Mouse (Mus musculus) intestine, embryonic 14.5 days (tissue): ENCODE data around the gene Rtn3. TPM values are rescaled to one million over a fixed set of nuclear protein-coding genes. Genes with fewer than 3 reads are reported as not detected.

Experiments
- ATAC-seq: fragments of 200-750 bp; cut with Nextera tagmentation; replicated peaks from 2 replicates; pipeline ENCODE4 v1.8.0; 2017; ENCODE audit warnings: low read depth, moderate number of reproducible peaks, moderate TSS enrichment, moderate library complexity; ENCODE audit not compliant: low FRiP score, low TSS enrichment
- DNase-seq: peaks from one replicate; pipeline ENCODE4 v3.0.0-alpha.2; 2018; ENCODE audit warnings: low spot score
- H3K27ac ChIP-seq: fragments of 300-500 bp; sonication (generic); 2 replicates; pipeline ENCODE4 v1.5.1; 2014; ENCODE audit warnings: low read depth, mild to moderate bottlenecking, control low read depth
- H3K27me3 ChIP-seq: fragments of 300-500 bp; sonication (generic); replicated peaks from 2 replicates; pipeline ENCODE4 v1.6.1; 2014; ENCODE audit warnings: low read length, control low read depth; ENCODE audit not compliant: control insufficient read depth, insufficient read depth
- H3K36me3 ChIP-seq: fragments of 300-500 bp; sonication (generic); 2 replicates; pipeline ENCODE4 v1.6.1; 2014; ENCODE audit warnings: low read length, control low read depth; ENCODE audit not compliant: control insufficient read depth, insufficient read depth
- H3K4me1 ChIP-seq: fragments of 300-500 bp; sonication (generic); replicated peaks from 2 replicates; pipeline ENCODE4 v1.6.1; 2014; ENCODE audit warnings: low read length, control low read depth, mixed read lengths; ENCODE audit not compliant: control insufficient read depth, insufficient read depth
- H3K4me2 ChIP-seq: fragments of 300-500 bp; sonication (generic); 2 replicates; pipeline ENCODE4 v1.6.1; 2014; ENCODE audit warnings: low read length
- H3K4me3 ChIP-seq: fragments of 300-500 bp; sonication (generic); 2 replicates; pipeline ENCODE4 v1.5.1; 2014; ENCODE audit warnings: low read depth, low read length, control low read depth, mixed read lengths
- H3K9ac ChIP-seq: fragments of 300-500 bp; sonication (generic); 2 replicates; pipeline ENCODE4 v1.6.1; 2014; ENCODE audit warnings: mild to moderate bottlenecking, low read length
- H3K9me3 ChIP-seq: fragments of 300-500 bp; sonication (generic); 2 replicates; pipeline ENCODE4 v1.6.1; 2016; ENCODE audit warnings: low read length, control low read depth; ENCODE audit not compliant: control insufficient read depth
- WGBS: fragments of 180-500 bp; shearing (Covaris S2); extraction: QIAGEN DNeasy Blood & Tissue Kit; methylation state at CpG from one replicate; pipeline ENCODE4 v1.1.7; 2014; 5-methylcytosine and 5-hydroxymethylcytosine counted together
- polyA plus RNA-seq: library from polyadenylated mRNA; unstranded; fragments of >200 nt; fragmentation: Nextera tagmentation; extraction: Ambion mirVana; gene quantifications from 2 replicates; pipeline ENCODE4 v1.2.1, GENCODE M21; 2014

Rtn3 gene
- polyA plus RNA-seq, 1 experiment from 2014 or later, result 123 TPM

DNA sequence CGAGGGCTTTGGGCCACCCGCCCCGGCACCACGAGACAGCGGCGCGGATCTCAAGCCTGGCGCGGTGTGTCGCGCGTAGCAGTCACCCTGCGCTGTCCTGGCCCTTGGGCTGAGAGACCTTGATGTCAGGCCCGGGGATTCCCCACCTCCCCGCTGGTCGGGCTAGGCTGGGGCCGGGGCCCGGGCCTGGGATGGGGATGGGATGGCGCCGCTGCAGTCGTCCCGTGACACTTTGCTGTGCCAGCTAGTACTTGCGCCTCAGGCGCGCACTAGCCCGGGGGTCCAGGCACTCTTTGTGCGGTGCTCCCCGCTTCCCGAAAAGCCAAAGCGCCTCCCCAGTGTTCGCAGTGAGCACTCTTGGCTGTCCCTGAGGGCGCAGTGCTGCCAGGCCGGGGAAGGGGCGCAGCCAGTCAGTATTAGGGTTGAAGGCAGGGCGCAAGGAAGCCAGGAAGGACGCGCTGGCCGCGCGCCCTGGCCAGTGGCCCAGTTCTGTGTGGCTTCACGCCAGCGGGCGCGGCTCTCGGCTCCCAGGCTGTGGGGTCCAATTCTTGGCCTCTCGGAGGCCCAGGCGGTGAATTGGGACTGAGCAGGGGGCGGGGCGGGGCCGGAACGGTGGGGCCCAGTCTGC is 59.9 kb downstream of the Rtn3 start:
- H3K9ac ChIP-seq, result 0 out of 2 replicates have a peak overlapping the region, but pooled peaks have one; percentile 5

DNA sequence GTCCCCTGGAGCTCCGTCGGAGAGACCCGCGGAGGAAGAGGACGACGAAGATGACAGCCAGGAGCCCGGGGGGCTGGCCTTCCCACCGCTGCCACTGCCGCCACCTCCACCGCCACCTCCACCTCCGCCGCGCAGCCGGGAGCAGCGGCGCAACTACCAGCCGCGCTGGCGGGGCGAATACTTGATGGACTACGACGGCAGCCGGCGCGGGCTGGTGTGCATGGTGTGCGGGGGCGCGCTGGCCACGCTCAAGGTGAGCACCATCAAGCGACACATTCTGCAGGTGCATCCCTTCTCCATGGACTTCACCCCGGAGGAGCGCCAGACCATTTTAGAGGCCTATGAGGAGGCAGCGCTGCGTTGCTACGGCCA is 60.4 kb downstream of the Rtn3 start:
- ATAC-seq, result no peak
- H3K9ac ChIP-seq, result peak overlapping the region; percentile 3; the same call in 1 of the 2 replicates
- 29% methylated on average over 35 of the region's 35 CpGs for WGBS
- peaks cover 74% of the 10 kb centered on the region for H3K36me3 ChIP-seq
- H3K4me3 ChIP-seq, result peak overlapping the region; percentile 13; the same call in 1 of the 2 replicates
- peak overlapping the region; percentile 36 for H3K4me2 ChIP-seq
- no peaks in the 10 kb centered on the region for H3K9me3 ChIP-seq
- H3K27me3 ChIP-seq, result no peaks in the 10 kb centered on the region
- DNase-seq, result peak; percentile 74
- peak overlapping the region; percentile 33 for H3K27ac ChIP-seq
- peaks cover 60% of the 10 kb centered on the region for H3K4me1 ChIP-seq

More for the DNA sequence above, 59.9 kb downstream of the Rtn3 start:
- H3K27me3 ChIP-seq, result no peaks in the 10 kb centered on the region
- DNase-seq, result peak; percentile 85
- peaks cover 79% of the 10 kb centered on the region for H3K36me3 ChIP-seq
- peak overlapping the region; percentile 27; the same call in 1 of the 2 replicates for H3K27ac ChIP-seq
- peaks cover 60% of the 10 kb centered on the region for H3K4me1 ChIP-seq
- no peaks in the 10 kb centered on the region for H3K9me3 ChIP-seq
- H3K4me2 ChIP-seq, result peak overlapping the region; percentile 36
- WGBS, result 29% methylated on average over 50 of the region's 51 CpGs
- 0 out of 2 replicates have a peak overlapping the region, but pooled peaks have one; percentile 1 for H3K4me3 ChIP-seq
- peak; percentile 36 for ATAC-seq

DNA sequence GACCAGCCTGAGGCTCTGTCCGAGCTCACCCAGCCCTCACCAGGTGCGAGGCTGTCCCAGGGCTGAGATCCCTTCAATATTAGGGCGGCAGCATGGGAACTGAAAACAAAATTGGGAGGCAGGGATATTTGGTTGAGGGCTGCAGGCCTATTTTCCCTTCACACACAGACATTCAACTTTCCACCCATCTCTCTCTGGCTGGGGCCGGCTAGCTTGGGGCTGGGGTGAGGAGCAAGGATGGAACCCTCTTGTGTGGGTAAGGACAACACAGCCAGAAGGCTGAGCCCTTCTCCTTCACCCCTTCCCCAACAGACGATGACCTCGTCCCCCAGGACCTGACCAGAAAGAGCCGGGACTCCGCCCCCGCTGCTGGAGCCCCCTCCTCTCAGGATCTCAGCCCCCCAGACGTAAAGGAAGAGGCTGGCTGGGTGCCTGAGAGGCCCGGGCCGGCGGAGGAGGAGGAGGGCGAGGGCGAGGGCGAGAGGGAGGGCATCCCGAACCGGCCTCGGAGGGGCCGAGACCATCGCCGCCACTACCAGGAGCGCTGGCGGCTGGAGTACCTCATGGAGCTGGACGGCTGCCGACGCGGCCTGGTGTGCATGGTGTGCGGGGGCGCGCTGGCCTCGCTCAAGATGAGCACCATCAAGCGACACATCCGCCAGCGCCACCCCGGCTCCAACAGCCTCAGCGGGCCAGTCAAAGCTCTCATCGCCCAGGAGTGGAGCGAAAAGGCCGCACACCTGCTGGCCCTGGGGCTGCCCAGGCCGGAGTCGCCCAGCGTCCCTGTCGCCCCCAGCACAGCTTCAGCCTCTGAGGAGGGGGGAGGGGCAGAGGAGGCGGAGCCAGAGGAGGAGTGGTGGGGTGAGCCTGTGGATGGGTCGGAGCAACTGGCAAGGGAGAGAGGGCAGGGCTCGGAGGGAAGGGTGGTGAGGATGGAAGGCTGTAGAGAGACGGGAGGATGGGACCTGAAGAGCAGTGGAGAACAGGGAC is 61.2 kb downstream of the Rtn3 start:
- no peaks in the 10 kb centered on the region for H3K27me3 ChIP-seq
- WGBS, result 21% methylated on average over 45 of the region's 48 CpGs
- peaks cover 66% of the 10 kb centered on the region for H3K36me3 ChIP-seq
- DNase-seq, result peak; percentile 85
- ATAC-seq, result 0 out of 2 replicates have a peak, but pooled peaks have one; percentile 22
- no peaks in the 10 kb centered on the region for H3K9me3 ChIP-seq
- peaks cover 60% of the 10 kb centered on the region for H3K4me1 ChIP-seq
- peak overlapping the region; percentile 36 for H3K4me2 ChIP-seq
- peak overlapping the region; percentile 25; the same call in 1 of the 2 replicates for H3K9ac ChIP-seq
- peak overlapping the region; percentile 13; the same call in 1 of the 2 replicates for H3K4me3 ChIP-seq
- peak overlapping the region; percentile 33 for H3K27ac ChIP-seq

DNA sequence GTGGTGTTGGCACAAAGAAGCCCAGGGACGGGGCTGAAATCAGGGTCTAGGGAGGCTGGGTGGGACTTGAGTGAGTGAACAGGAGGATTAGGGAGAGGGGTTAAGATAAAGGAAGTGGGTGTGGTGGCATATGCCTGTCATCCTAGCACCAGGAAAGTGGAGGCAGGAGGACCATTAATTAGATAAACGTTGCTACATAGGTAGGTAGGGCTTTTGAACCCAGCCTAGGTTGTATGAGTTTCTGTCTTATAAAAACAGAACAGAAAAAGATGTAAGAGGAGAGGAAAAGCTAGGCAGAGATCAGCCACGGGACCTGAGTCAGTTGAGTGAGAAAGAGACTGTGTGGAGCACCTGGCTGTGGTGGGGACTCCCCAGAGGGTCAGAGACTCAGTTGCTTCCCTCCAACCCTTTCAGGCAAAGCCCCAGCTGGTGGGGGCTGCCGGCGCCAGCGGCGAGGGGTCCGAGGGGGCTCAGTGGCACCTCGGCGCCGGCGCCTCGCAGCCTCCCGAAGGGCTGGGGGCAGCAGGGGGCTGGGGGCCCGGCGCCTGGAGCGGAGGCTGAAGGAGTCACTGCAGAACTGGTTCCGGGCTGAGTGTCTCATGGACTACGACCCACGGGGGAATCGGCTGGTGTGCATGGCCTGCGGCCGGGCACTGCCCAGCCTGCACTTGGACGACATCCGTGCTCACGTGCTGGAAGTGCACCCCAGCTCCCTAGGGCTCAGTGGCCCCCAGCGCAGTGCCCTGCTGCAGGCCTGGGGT is 62.1 kb downstream of the Rtn3 start:
- no peak for ATAC-seq
- Histone ChIP-seq H3K9me3 (no peaks in the 10 kb centered on the region), H3K4me2 (no peak overlapping the region), H3K27me3 (no peaks in the 10 kb centered on the region), H3K9ac (no peak overlapping the region), H3K4me1 (peaks cover 65% of the 10 kb centered on the region), H3K4me3 (no peak overlapping the region), H3K36me3 (peaks cover 59% of the 10 kb centered on the region), H3K27ac (no peak overlapping the region)
- no peak for DNase-seq
- WGBS, result 63% methylated on average over 27 of the region's 27 CpGs

DNA sequence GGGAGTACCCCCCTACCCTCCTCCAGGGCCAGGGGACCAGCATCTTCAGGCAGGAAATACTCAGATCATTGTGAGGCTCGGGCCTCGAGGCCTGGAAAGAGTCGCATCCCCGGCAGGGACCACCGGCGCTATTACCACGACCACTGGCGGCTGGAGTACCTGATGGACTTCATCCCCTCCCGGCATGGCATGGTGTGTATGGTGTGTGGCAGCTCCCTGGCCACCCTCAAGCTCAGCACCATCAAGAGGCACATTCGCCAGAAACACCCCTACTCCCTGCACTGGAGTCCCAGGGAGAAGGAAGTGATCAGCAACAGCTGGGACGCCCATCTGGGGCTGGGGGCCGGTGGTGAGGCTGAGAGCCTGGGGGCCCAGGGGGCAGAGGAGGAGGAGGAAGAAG is 63.0 kb downstream of the Rtn3 start:
- Histone ChIP-seq H3K36me3 (peaks cover 51% of the 10 kb centered on the region), H3K9ac (0 out of 2 replicates have a peak overlapping the region, but pooled peaks have one; percentile 13), H3K4me1 (peaks cover 72% of the 10 kb centered on the region), H3K4me2 (peak overlapping the region; percentile 72), H3K27me3 (no peaks in the 10 kb centered on the region), H3K9me3 (no peaks in the 10 kb centered on the region), H3K4me3 (no peak overlapping the region), H3K27ac (no peak overlapping the region)
- ATAC-seq (no peak), DNase-seq (no peak)
- 52% methylated on average over 12 of the region's 12 CpGs for WGBS

DNA sequence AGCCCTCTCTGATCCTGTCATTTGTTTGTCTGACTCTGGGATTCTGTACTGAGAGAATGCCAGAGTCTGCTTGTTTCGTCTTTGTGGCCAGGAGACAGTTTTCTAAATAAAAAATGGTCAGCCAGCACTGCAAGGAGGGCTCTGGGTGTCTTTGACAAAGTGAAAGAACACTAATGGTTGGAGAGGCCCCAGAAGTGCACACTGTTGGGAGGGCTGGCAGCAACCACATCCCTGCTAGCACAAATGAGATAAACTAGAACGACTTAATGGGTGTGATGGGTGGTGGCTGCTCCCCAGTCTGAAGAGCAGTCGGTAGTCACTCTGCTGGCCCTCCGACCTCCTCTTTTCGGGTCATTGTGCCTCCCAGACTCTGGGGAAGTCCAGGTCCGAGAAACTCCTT is 63.9 kb downstream of the Rtn3 start:
- Histone ChIP-seq H3K27me3 (no peaks in the 10 kb centered on the region), H3K4me3 (peak overlapping the region; percentile 63), H3K9me3 (no peaks in the 10 kb centered on the region), H3K36me3 (peaks cover 41% of the 10 kb centered on the region), H3K4me2 (peak overlapping the region; percentile 72), H3K27ac (no peak overlapping the region), H3K9ac (peak overlapping the region; percentile 96), H3K4me1 (peaks cover 68% of the 10 kb centered on the region)
- no peak for ATAC-seq
- DNase-seq, result no peak
- WGBS, result 35% methylated on average over 6 of the region's 6 CpGs

DNA sequence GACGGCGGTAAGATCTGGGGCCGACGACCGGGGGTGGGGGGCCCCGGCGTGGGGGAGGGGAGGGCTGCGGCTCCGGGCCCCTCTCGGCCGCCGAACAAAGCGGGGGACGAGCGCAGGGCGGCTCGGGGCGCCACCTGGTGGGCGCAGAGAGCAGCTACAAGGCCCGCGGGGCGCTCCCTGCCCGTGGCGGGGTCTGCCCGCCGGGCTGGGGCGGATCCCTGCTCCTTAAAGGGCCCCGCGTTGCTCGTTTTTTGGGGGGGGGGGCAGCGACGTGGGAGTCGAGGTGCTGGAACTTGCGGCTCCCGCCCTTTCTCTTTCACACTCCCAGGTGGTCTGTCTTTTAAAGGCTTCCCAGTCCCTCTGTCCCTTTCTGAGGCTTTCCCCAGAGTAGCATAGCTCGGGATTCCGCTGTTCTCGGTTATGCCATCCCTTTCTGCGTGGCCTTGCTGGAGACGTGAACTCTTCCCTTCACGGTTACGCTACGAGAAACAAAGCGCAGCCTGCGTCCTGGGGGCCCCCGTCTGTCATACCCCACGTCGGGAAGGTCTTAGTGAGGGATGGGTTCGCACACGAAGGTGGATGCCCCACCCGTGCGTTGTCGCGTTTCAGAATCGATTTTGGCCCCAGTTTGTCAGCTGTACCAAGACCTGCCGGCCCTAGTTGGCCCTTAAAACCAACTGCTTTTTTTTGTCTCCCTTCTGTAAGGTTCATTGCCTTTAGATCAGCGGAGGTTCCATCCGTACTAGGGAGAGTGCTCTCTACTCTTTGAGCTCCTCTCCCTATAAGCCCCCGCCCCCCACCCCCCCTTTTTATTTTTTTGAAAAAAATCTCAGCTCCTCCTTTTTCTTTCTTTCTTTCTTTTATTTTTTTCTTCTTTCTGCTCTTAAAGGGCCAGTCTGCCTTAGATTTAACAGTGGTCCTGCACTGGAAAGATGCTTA is 64.9 kb downstream of the Rtn3 start:
- Histone ChIP-seq H3K9ac (peak overlapping the region; percentile 96), H3K27ac (peak overlapping the region; percentile 89), H3K4me3 (peak overlapping the region; percentile 63), H3K27me3 (no peaks in the 10 kb centered on the region), H3K36me3 (peaks cover 34% of the 10 kb centered on the region), H3K4me2 (peak overlapping the region; percentile 72), H3K9me3 (no peaks in the 10 kb centered on the region), H3K4me1 (peaks cover 59% of the 10 kb centered on the region)
- under 1% methylated on average over 46 of the region's 59 CpGs for WGBS
- ATAC-seq (peak; percentile 78), DNase-seq (peak; percentile 92)
